20 mouse cellular contexts compared by ENCODE assay signal in genomic region chrX:13551566-13551965, GRCm38 (mm10).
"Had no signal": no experiment of that assay in that cellular context is flagged by ENCODE, and none has a peak within 500 bp of the region (broad histone marks: within the 10 kb centered on the region; RNA-seq: fewer than 3 reads in every experiment).

No protein-coding gene starts in this region.

- H3K27me3 ChIP-seq: liver, embryonic 12.5 days; liver, embryonic 15.5 days; megakaryocyte, embryonic 14.5 days; midbrain, embryonic 15.5 days had no signal

- H3K4me2 ChIP-seq: limb, embryonic 13.5 days; liver, embryonic 12.5 days; liver, embryonic 15.5 days; midbrain, embryonic 15.5 days had no signal

- H3K4me3 ChIP-seq: layer of hippocampus, adult 2 months; limb, embryonic 10.5 days; limb, embryonic 13.5 days; liver, embryonic 12.5 days; liver, embryonic 15.5 days; megakaryocyte, embryonic 14.5 days; midbrain, embryonic 10.5 days; midbrain, embryonic 15.5 days had no signal

- ATAC-seq: intestine, postnatal 0 days; liver, embryonic 12.5 days; midbrain, embryonic 15.5 days had no signal

- H3K9me3 ChIP-seq: limb, embryonic 10.5 days; limb, embryonic 13.5 days; liver, embryonic 12.5 days; liver, embryonic 15.5 days; megakaryocyte, embryonic 14.5 days; midbrain, embryonic 10.5 days; midbrain, embryonic 15.5 days had no signal

- H3K36me3 ChIP-seq: limb, embryonic 10.5 days; liver, embryonic 12.5 days; liver, embryonic 15.5 days; midbrain, embryonic 15.5 days had no signal

- H3K27ac ChIP-seq: kidney, postnatal 0 days; layer of hippocampus, adult 2 months; limb, embryonic 10.5 days; limb, embryonic 13.5 days; liver, embryonic 12.5 days; liver, embryonic 15.5 days; midbrain, embryonic 10.5 days; midbrain, embryonic 15.5 days; stomach, postnatal 0 days had no signal

- H3K9ac ChIP-seq: limb, embryonic 13.5 days; liver, embryonic 12.5 days; liver, embryonic 15.5 days; midbrain, embryonic 15.5 days had no signal

- H3K4me1 ChIP-seq: limb, embryonic 10.5 days; limb, embryonic 13.5 days; liver, embryonic 15.5 days; midbrain, embryonic 10.5 days; midbrain, embryonic 15.5 days had no signal

- DNase-seq: kidney, adult 2 months; kidney, postnatal 25 days; layer of hippocampus, adult 9-11 months; liver; lung, adult 18-20 months; lung, postnatal 36 days; right cerebral cortex, postnatal 4 days; thymus, adult 2 months; thymus, postnatal 4 days had no signal
